Mouse (Mus musculus) embryonic fibroblast, embryonic 13.5 days (primary cell): ENCODE results near the gene Adamts14. TPM values are rescaled to one million over a fixed set of nuclear protein-coding genes. Genes with fewer than 3 reads are reported as not detected.

ENCODE experiments used
- H3K27ac ChIP-seq: 2 replicates; pipeline ENCODE4 v1.5.1; 2012; ENCODE audit warnings: low read length, control low read depth, inconsistent platforms; ENCODE audit not compliant: insufficient read depth
- H3K4me1 ChIP-seq: 2 replicates; pipeline ENCODE4 v1.6.1; 2011; ENCODE audit warnings: low read length; ENCODE audit not compliant: control insufficient read depth, insufficient read depth
- H3K4me3 ChIP-seq: 2 replicates; pipeline ENCODE4 v1.5.1; 2011; ENCODE audit warnings: mild to moderate bottlenecking, control low read depth, low read length; ENCODE audit not compliant: insufficient read depth
- CTCF ChIP-seq: IDR thresholded peaks from 2 replicates; pipeline ENCODE4 v1.5.1; 2011; ENCODE audit warnings: mild to moderate bottlenecking, control low read depth, low read length, moderate library complexity, borderline replicate concordance; ENCODE audit not compliant: insufficient read depth
- POLR2A ChIP-seq: IDR thresholded peaks from 2 replicates; pipeline ENCODE4 v1.6.1; 2011; ENCODE audit warnings: low read depth, mild to moderate bottlenecking, control low read depth, low read length, moderate library complexity
- polyA plus RNA-seq: library from polyadenylated mRNA; stranded (reverse); fragments of >200 nt; gene quantifications from 2 replicates; pipeline ENCODE4 v1.2.4, GENCODE M21; 2011; ENCODE audit warnings: low read depth; ENCODE audit not compliant: missing spikeins, insufficient read length

Adamts14 gene
- polyA plus RNA-seq, 1 experiment = 8.1 TPM

DNA sequence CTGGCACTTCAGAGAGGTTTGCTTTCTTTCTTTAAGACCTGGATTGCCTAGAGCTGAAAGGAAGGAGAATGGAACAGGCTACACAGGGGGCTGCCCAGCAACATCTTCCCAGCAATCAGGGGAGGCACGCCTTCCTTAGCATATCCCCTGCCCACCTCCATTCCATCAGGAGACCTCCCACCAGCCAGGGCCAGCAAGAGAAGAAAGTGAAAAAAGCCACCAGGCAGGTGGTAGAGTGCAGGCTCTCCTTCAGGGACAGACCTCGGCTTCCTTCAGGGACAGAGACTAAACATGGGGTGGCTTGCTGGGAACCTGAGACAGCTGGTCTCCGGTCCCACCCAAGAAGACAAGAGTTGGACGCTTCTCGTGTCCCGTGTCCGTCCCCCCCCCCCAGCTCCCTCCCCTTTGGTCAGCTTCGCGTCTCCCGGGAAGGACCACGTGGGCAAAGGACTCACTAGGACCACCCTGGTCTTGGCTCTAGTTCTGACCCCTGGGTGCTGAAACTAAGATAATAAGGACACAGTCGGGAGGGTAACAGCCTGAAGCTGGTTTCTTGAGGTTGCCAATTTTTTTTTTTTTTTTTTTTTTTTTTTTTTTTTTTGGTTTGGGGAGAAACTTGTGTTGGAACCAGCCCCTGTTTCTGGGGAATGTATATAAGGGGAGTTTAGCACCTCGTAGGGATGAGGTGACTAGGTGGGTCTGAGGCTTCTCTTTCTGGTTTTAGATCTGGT is 98.4 kb downstream of the Adamts14 start:
- no peak overlapping the region for H3K4me3 ChIP-seq
- no peak for TF ChIP-seq POLR2A
- no peak for TF ChIP-seq CTCF
- no peak overlapping the region for H3K27ac ChIP-seq
- H3K4me1 ChIP-seq = no peaks in the 10 kb centered on the region

DNA sequence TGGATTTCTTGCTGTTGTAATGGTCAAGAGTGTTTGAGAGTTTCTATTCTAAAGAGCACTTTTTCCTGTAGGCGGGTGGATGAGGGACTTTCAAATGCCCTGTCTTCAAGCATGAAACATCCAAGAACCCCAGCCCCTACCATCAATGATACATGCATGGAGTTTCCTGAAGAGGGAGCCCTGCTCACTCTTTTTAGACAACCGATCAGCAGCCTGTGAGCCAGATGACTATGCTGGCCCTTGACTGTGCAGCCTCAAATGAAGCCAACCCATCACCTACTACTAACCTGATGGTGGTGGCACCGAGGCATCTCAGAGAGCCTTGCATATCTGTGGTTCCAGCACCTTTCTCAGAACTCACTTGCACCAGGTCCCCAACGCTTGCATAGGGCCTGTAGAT is 100.7 kb downstream of the Adamts14 start:
- no peak overlapping the region for H3K27ac ChIP-seq

DNA sequence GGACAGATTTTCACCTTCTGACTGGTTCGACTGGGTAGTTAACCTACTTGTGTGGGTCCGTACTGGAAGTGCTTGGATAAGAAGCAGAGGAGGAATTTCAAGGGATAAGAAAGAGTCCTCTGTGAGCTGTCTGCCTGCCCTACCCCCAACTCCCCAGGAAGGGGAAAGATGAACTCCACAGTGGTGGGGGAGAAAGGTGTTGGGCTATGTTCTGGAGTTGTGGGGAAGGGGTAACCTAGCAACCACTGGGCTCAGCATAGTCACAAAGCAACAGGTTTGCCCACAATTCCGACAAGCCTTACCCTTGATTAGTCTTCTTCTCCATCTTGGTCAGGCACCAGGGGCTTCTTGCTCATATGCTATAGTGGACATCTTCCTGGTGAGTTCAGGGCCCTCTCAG is 101.6 kb downstream of the Adamts14 start, which contains the start of gene Tbata:
Tbata (plus strand) TSS at position 301 of the 400 bp plus-strand sequence.
- Histone ChIP-seq H3K4me3 (no peak within 1 kb of the TSS), H3K27ac (no peak within 1 kb of the TSS), H3K4me1 (no peaks in the 10 kb centered on the region)
- TF ChIP-seq POLR2A = no peak
- TF ChIP-seq CTCF = no peak

More for the DNA sequence above, 100.7 kb downstream of the Adamts14 start:
- H3K4me3 ChIP-seq = no peak overlapping the region
- no peaks in the 10 kb centered on the region for H3K4me1 ChIP-seq
- no peak for TF ChIP-seq CTCF
- TF ChIP-seq POLR2A = no peak

DNA sequence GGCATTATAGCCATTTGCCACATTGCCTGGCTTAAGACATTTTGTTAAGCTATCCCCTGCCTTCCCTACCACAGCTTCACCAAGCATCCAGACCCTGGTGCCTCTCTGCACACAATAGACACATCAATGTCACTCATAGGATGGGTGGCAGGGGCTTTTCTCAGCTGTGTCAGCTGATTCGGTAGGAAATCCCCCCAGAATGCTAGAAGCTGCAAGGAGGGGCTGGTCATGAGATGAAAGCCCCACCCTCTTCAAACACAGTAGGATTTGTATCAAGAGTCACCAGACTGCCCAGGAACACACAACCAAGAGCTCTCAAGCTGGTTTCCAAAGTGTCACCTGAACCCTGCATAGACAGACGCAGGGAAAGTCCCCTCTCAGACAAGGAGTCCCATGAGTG is 104.8 kb downstream of the Adamts14 start:
- Histone ChIP-seq H3K4me1 (no peaks in the 10 kb centered on the region), H3K27ac (no peak overlapping the region), H3K4me3 (no peak overlapping the region)
- TF ChIP-seq CTCF = no peak

DNA sequence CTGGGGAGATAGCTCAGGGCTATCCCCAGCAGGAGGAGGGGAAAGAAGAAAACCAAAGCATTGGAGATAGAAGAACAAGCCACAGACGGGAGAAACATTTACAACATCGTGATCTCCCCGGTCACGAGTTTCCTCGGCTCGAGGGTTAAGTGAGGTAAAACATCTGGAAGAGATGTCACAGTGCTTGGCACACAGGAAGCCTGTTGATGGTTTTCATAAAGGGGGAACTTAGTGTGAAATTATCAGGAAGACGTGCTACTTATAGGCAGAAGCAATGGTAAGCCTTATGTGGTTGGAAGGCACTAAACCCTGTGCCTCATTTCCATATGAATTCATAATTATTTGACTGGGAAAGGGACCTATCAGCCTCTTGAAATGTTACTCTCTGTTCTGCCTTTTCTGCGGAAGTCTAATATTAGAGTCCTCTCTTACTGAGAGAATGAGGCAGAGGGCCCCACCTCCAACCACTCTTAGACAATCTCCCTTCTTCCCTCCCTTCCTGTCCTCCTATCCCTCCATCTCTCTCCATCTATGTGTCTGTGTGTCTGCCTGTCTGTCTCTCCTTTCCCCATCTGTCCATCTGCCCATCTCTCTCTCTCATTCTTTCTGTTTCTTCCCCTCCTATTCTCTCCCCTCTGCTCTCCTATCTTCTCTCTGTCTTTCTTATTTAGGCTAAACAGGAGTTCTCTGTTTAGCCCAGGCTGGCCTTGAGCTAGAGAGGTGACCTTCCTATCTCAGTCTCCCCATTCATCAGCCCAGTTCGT is 105.7 kb downstream of the Adamts14 start:
- Histone ChIP-seq H3K4me3 (no peak overlapping the region), H3K27ac (no peak overlapping the region), H3K4me1 (no peaks in the 10 kb centered on the region)
- TF ChIP-seq CTCF = no peak
- no peak for TF ChIP-seq POLR2A

DNA sequence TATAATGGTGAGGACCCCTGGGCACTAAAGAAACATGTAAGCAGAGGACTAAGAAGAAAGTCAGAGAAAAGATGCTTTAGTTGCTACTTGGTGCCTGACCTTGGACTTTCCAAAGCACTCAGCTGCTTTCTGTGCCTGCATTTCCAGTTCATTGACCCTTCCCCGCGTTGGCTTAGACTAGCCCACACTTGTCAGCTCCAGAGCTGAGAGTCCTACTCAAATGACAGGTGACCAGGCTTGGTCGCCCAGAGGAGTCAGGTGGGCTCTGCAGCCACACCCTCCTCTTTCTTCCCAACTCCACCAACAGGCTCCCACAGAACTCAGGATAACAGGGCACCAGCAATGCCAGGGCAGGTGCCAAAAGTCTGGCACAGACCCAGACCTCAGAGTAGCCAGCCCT is 110.9 kb downstream of the Adamts14 start:
- no peak overlapping the region for H3K4me3 ChIP-seq
- H3K4me1 ChIP-seq = no peaks in the 10 kb centered on the region
- TF ChIP-seq POLR2A (no peak), CTCF (no peak)
- no peak overlapping the region for H3K27ac ChIP-seq

DNA sequence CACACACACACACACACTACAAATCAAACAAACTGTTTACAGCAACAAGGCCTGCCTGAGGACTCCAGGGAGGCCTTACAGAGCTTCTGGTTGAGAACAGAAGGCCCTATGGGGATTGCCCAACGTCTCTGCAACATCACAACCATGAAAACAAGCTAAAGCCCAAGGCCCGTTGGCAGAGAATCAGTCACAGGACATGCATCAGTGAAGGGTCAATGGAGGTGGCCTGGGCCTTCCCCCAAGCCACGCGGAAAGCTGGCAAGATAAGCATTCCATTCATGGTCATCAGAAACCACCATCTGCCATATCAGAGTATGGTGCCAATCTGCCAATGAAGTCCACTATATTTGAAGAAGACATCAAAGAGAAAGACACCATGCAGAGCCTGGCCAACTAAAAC is 112.6 kb downstream of the Adamts14 start:
- H3K4me1 ChIP-seq = no peaks in the 10 kb centered on the region
- H3K27ac ChIP-seq = no peak overlapping the region
- TF ChIP-seq POLR2A = no peak
- TF ChIP-seq CTCF = no peak
- no peak overlapping the region for H3K4me3 ChIP-seq

DNA sequence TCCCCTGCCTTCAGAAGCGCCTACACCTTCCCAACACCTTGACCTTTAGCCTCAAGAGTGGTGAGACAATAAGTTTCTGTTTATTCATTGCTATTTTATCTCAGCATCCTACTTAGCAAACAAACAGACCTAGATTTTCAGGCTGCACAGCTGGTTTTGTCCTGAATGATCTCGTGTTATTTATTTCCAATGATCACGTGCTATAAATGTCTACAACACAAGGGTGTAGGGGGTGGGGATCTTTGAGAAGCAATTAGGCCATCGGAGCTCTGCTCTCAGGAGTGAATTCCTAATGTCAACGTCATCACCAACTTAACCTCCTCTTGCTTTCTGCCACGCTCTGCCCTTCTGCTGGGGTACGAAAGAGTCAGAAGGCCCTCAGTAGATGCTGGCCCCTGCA is 113.1 kb downstream of the Adamts14 start:
- TF ChIP-seq CTCF (no peak), POLR2A (no peak)
- H3K4me1 ChIP-seq = no peaks in the 10 kb centered on the region
- no peak overlapping the region for H3K27ac ChIP-seq
- H3K4me3 ChIP-seq = no peak overlapping the region

DNA sequence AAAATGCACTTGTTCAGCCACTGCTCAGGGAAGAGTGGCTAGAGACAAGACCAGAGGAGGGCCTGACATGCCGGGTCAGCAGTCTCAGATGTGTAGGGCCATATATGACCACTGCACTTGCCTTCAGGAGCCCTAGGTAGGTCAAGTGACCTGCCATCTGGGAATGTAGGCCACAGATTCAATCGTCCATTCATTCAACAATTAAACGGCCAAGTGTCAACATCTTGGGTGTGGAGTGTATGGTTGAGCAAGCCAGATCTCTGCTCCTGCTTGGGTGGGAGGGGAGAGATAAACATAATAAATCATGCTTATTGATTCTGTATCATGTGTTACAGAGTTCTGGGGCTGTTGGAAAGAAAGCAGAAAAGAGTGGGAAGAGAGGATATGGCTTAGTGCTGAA is 114.6 kb downstream of the Adamts14 start:
- TF ChIP-seq CTCF = no peak
- no peak for TF ChIP-seq POLR2A
- H3K27ac ChIP-seq = no peak overlapping the region

DNA sequence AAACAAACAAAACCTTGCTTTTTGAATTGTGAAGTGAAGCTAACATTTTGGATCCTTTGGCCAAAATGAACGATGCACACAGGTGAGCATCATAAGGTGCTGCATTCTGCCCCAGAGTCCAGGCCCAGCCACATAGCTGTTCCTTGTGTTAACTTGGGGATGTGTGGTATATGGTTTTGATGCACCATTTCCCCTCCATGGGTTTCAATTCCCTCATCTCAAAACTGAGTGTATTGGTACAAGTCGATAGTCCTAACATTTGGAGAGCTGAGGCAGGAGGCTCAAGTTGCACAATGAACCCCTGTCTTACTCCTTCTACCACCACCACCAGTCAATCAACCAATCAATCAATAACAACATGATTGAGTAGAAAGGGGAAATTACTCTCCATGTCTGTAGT is 116.8 kb downstream of the Adamts14 start:
- Histone ChIP-seq H3K4me1 (no peaks in the 10 kb centered on the region), H3K27ac (no peak overlapping the region), H3K4me3 (no peak overlapping the region)
- TF ChIP-seq POLR2A = no peak
- TF ChIP-seq CTCF = no peak

More for the DNA sequence above, 114.6 kb downstream of the Adamts14 start:
- no peaks in the 10 kb centered on the region for H3K4me1 ChIP-seq
- H3K4me3 ChIP-seq = no peak overlapping the region
